Mouse (Mus musculus): Measurements from ENCODE around the gene Srsf10. TPM values are rescaled to one million over a fixed set of nuclear protein-coding genes. Genes with fewer than 3 reads are reported as not detected.

Srsf10 gene
- total RNA-seq (2023): 68.3 and 87.2 TPM in 2 replicates

DNA sequence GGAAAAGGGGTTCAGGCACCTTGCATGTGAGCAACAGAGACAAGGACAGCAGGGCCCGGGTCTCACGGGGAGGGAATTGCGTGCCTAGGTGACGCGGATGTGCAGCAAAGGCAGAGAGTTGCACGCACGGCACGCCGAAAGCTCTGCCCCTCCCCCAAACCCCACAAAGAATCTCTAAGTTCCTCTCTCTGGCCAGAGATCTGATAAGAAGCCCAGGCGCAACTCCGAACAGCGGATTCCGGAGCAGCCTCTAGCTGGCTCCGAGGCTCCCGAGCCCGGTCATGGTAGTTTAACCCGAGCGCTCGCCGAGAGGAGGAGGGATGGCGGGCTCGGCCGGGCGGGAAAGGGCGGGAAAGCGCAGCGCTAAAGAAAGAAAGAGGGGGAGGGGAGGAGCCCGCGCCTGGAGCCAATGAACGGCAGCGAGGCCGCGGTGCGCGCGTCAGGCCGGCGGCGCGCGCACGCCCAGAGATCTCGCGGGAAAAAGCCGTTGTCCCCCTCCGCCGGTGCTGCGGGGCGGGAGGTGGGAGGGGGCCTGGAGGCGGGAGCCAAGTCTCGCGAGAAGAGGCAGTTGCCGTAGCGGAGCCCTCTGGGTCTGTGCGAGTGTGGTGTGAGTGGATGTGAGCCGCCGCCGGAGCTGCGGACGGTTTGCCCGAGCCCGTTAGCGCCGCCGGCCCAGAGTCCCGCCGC, at the start of gene Srsf10:
Gene Srsf10 (plus strand): TSS at position 212 of the 687 bp plus-strand sequence.

DNA sequence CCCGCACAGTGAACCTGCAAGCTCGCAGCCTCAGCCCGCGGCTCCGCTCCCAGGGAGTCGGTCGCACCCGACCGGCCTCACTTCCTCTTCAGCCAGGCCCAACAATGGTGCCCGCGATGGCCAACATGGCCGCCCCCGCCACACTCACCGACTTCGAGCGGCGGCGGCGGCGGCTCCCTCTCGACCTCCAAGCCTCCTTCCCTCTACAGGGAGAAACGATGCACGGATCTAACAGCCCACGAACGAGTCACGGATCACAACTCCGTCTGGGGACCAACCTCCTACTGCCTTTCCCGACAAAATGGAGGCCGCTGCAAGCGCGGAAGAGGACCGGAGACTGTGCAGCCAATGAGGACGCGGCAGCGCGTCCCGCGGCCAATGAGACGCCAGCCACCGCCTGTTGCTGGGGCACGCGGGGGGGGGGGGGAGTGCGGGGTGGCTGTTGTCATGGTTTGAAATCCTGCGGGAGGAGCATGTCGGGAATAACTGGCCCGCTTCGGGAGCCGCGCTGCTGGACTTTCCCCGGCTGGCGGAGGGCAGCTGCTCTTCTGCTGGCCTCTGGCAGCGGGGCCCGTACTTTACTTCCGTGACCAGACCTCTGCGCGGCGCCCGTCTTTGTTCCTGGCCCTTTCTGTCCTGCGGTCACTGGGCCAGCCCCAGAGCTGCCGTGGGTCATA, 18.1 kb downstream of the Srsf10 start, which contains the start of gene Pnrc2:
Gene Pnrc2 (minus strand): TSS at position 325 of the 677 bp plus-strand sequence.

DNA sequence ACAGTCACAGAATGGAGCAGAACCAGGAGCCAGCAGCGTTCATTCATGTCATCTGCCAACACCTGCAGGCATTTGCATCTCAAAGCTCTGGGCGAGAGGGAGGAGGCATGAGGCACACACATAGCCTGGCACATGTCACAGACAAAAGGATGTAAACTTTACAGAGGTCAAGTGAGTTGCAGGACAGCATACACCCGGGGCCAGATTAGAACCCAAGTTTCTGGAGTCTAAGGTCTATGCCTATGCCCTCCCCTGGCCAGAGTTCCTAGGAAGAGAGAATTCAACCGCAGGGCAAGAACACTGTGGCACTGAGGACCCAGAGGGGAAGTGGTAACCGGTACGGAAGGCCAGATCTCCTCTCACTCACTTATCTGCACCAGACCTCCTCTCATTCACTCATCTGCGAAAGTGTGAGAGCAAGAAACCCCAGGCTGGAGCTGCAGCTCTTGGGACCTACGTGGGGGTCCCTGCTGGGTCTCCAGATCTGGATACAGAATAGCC, 39.6 kb downstream of the Srsf10 start, which contains the start of gene Cnr2:
Gene Cnr2 (plus strand): TSS at position 324 of the 501 bp plus-strand sequence.

Other genes with a start within 250 kb of the Srsf10 start
- gene Ifnlr1, start 169.5 kb upstream of the Srsf10 start, total RNA-seq (2023): 44.1 and 52.9 TPM in 2 replicates
- gene Il22ra1, start 127.6 kb upstream of the Srsf10 start, total RNA-seq (2023): not detected in 2 replicates
- gene Myom3, start 96.0 kb upstream of the Srsf10 start, total RNA-seq (2023): not detected in 2 replicates
- gene Pnrc2, start 18.1 kb downstream of the Srsf10 start, total RNA-seq (2023): 108 and 115 TPM in 2 replicates
- 42.6 and 49.2 TPM in 2 replicates for gene Cnr2, start 39.6 kb downstream of the Srsf10 start, total RNA-seq (2023)
- gene Fuca1, start 65.0 kb downstream of the Srsf10 start, total RNA-seq (2023): 94.8 and 113 TPM in 2 replicates
- gene Hmgcl, start 90.7 kb downstream of the Srsf10 start, total RNA-seq (2023): 54.9 and 66.8 TPM in 2 replicates
- 18.3 and 18.8 TPM in 2 replicates for gene Gale, start 108.0 kb downstream of the Srsf10 start, total RNA-seq (2023)
- 98.8 and 101 TPM in 2 replicates for gene Lypla2, start 116.9 kb downstream of the Srsf10 start, total RNA-seq (2023)
- 23.4 and 26.2 TPM in 2 replicates for gene Pithd1, start 131.5 kb downstream of the Srsf10 start, total RNA-seq (2023)
- gene Eloa, start 166.0 kb downstream of the Srsf10 start, total RNA-seq (2023): 85.6 and 88.9 TPM in 2 replicates
- gene Rpl11, start 197.7 kb downstream of the Srsf10 start, total RNA-seq (2023): 242 and 261 TPM in 2 replicates